Mouse (Mus musculus): ENCODE results near the gene Rab11fip5.

Gene Rab11fip5

DNA sequence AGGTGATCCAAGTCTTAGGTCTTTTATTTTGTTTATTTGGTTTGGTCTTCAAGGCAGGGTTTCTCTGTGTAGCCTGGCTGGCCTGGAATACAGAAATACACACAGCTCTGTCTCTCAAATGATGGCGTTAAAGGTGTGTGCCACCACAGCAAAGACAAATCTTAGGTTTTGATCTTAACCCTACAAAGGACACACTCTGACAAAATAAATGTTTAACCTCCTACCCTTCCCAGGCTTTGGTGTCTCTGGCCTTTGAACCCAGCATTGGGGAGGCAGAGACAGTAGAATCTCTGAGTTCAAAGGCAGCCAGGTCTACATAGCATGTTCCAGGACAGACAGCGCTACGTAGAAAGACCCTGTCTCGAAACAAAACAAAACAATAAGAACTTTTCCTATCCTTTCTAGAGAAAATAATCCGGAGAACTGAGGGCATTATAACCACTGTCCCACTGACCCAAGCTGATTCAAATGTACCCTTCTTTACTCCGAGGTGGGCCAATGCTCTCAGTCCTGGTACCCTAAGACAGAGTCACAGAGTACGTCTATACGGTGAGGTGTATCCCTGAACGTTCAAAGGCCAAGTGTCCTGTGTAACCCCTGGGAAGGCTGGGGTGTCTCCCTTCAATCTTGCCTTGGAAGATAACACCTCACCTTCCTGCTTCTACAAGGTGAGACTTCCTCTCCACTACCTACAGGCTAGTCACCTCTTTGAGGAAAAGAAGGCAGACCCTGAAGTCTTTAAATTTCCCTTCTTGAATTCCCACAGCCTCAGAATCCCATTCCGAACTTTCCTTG lies 1.2 kb downstream of the Rab11fip5 start:
- DNase-seq (ENCODE audit: low spot score in 2 of 2), result no peak

DNA sequence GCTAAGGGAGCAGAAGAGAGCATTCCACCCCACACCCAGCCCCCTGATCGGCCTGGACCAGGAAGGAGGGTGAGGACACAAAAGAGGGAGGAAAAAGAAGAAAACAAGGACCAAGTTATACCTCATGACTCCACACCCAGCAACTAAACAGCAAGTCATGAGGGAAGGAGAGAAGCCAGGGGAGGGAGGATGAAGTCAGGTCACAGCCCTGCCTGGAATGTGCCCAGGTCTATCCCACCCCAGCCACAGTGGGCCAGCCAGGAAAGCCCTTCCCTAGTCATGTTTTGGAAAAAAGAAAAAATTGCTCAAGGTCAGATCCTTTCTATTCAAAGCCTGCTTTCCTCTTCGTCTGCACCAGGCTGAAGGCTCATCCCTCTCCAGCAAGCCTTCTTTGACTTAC lies 1.9 kb downstream of the Rab11fip5 start:
- no peak for DNase-seq (ENCODE audit: low spot score in 2 of 2)

- DNase-seq (ENCODE audit: low spot score in 2 of 2), result no peak
Measured at GRCm38 (mm10) chr6:85371859-85372405, 2.5 kb downstream of the Rab11fip5 start.

GRCm38 (mm10) chr6:85370666-85371430 lies 3.6 kb downstream of the Rab11fip5 start:
- no peak for DNase-seq (ENCODE audit: low spot score in 2 of 2)

DNA sequence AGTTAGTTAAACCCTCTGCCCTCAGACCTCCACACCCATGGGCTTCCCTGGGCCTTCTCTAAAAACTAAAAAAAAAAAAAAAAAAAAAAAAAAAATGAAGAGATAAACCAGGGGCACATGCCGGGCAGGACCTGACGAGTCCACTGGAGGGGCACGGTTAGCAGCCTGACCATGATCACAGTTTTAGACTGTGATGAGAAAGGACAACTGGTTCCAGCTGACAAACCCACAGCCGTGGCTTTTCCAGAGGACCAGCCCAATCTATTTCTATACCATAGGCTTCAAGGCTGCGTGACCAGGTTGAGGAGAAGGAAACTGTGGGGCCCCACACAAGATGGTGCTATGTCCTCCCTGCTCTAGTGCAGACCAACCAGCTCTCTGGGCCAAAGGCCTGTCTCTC lies 4.4 kb downstream of the Rab11fip5 start:
- DNase-seq (ENCODE audit: low spot score in 2 of 2), result no peak

DNA sequence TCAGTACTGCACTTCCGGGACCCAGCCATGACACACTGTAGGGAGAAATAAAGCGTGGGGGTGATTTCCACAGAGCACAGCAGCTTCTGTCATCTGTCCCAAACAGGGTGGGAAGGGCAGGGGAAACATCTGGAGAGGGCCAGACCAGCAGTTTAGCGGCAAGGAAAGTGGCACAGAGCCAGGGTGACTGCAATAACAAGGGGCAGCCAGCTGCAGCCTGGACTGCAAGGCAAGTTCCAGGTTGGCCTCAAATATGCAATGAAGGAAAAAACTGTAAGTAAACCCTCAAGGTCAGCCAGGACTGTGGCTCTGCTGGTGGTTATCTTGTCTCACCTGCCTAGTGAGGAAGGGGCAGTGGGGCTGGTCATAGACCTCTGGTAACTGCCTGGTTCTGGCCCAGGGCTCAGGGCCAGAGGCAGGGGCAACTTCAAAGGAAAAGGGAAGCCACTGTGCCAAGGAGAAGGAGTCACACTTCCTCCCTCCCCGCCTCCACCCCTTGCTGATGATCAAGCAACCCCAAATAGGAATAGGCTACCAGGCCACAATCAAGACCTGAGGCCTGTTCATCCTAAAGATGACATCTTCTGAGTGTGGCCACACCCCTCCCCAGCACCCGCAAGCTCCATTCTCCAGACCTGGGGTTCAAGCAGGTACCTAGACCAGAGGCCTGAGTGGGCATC lies 5.1 kb downstream of the Rab11fip5 start:
- DNase-seq (ENCODE audit: low spot score in 2 of 2), result no peak

DNA sequence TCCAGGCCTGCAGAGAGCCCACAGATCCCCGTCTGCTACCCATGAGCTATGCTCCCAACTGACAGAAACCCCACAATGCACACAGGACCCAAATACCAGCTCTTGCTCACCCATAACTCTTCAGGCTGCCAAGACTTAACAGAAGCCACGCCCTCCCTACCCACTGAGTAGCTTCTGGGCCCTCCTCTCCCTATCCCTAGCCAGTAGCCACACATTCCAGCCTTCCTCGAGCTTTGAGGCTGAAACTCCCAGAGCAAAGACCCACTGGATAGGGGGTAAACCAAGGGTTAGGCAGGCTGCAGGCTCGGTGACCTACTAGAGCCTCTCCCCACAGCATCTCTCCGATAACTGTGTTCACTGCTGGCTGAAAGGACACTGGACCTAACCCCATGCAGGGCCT lies 5.7 kb downstream of the Rab11fip5 start:
- DNase-seq (ENCODE audit: low spot score in 2 of 2), result no peak

DNA sequence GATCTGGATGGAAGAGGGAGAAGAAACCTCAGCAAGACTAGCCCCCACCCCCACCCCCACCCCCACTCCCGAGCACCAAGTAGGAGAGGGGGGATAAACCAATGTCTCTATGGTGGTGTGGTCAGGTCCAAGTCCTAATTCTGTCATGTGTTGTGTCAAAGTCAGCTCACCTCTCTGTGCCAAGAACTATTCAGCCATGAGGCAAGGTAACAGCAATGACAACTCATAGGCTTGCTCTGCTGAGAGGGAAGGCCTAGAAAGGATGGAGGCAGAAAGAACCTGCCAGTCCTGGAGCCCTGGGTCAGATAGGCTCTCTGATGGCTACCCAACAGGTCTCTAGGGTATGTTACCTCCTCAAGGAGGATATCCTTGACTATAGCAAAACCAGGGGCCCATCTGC lies 6.3 kb downstream of the Rab11fip5 start:
- DNase-seq (ENCODE audit: low spot score in 2 of 2), result no peak

DNA sequence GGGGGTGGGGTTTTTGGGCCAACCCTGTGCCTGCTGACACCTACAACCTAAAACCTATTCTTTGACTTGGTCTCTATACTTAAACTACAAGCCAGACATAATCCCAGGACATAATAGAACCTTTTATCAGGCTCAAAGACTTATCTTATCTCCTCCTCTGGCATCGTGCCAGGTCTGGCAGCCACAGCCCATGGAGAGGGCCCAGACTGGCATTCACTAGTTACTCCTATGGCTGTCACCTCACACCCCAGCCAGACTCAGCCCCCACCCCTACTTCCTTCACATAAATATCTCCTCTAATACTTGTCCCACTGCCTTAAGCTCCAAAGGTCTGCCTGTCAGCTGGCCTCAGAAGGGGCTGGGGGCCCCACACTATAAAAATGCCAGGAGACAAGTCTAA lies 8.0 kb downstream of the Rab11fip5 start:
- peak in 1 of 2 experiments; percentile 13 for DNase-seq (ENCODE audit: low spot score in 2 of 2)

DNA sequence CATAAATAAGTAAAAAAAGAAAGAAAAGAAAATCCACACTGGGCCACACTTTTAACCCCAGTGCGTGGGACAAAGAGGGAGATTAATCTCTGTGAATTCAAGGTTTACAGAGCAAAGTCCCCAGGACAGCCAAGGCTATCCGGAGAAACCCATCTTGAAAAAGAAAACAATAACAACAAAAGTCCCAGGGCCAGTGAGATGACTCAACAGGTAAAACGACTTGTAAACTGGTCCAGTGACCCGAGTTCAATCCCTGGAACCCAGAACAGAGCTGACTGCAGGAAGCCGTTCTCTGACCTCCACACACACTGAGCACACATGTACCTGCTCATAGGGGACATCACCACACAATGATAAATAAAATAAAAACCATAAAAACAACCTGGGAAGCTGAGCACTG lies 10.0 kb downstream of the Rab11fip5 start:
- no peak for DNase-seq (ENCODE audit: low spot score in 2 of 2)

DNA sequence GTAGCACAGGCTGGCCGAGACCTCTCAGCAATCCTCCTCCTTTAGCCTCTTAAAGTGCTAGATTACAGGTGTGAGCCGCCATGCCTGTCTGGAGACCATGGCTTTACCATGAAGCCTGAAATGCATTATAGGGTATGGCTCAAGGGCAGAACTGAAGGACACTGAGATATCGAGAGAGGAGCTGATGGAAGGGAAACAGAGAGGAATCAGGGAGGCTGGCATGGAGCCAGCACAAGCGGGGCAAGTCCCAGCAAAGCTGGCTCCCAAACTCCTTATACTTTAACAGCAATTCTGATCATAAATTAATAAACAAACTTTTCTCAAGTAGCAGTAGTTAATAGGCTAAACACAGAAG lies 10.6 kb downstream of the Rab11fip5 start:
- DNase-seq (ENCODE audit: low spot score in 2 of 2), result no peak

DNA sequence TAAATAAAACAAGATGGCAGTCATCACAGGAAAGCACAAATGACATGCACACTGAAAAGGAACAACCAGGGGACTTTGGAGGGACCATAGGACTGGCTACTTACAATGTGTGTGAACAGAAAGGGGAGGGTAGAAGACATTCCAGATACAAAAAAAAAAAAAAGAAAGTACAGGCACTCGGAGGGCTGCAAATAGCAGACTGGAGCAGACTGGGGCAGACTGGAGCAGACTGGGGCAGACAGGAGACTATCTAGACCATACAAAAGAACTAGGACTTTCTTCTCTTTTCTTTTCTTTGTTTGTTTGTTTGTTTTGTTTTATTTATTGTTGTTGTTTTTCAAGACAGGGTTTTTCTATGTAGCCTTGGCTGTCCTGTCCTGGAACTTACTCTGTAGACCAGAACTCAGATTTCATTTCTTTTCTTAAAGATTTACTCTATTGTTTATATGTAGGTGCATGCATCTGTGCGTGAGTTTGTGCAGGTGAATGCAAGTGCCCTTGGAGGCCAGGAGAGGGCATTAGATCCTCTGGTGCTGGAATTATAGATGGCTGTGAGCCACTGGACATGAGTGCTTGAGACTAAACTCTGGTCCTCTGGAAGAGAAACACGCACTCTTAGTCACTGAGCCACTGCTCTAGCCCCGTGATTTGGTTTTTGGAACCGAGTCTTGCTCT lies 11.1 kb downstream of the Rab11fip5 start:
- DNase-seq (ENCODE audit: low spot score in 2 of 2), result no peak

DNA sequence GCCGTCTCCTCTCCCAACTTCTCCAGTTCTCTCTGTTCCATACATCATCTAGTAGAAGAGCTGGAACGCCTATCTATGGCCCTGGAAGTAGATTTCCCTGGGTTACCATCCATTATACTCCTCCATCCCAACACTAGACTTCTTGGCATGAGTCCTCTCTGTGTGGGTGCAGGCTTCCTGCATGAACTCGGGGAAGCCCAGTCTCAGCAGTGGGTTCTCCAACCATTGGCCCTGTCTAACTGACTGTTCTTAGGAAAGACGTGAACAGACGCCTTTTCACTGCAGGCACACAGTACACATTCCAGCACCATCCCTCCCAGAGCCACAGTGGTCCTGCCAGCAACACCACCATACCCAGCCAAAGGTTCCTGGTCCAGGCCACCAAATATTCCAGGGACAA lies 11.8 kb downstream of the Rab11fip5 start:
- peak in 1 of 2 experiments; percentile 5 for DNase-seq (ENCODE audit: low spot score in 2 of 2)

- DNase-seq (ENCODE audit: low spot score in 2 of 2), result no peak
Measured at GRCm38 (mm10) chr6:85360311-85360710, 14.1 kb downstream of the Rab11fip5 start.

- no peak for DNase-seq (ENCODE audit: low spot score in 2 of 2)
Measured at GRCm38 (mm10) chr6:85358877-85359276, 15.6 kb downstream of the Rab11fip5 start.

GRCm38 (mm10) chr6:85356682-85357465 lies 17.6 kb downstream of the Rab11fip5 start:
- DNase-seq (ENCODE audit: low spot score in 2 of 2), result no peak

- no peak for DNase-seq (ENCODE audit: low spot score in 2 of 2)
Measured at GRCm38 (mm10) chr6:85355753-85356152, 18.7 kb downstream of the Rab11fip5 start.

DNA sequence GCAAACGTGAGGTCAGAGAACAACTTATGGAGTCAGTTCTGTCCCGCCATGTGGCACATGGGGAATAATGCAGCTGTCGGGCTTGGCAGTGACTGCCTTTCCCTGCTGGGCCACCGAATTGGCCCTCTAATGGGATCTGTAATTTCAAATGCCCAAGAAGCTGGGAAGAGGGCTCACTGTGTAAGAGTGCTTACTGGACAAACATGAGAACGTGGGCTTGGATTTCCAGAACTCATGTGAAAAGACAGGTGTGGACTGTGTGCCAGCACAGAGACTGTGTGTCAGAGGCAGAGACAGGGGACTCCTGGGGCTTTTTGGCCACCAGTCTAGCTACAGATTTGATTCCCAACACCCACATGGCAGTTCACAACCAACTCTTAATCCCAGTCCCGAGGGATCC lies 19.7 kb downstream of the Rab11fip5 start:
- no peak for DNase-seq (ENCODE audit: low spot score in 2 of 2)

GRCm38 (mm10) chr6:85353706-85354105 lies 20.7 kb downstream of the Rab11fip5 start:
- DNase-seq (ENCODE audit: low spot score in 2 of 2), result no peak

- no peak for DNase-seq (ENCODE audit: low spot score in 2 of 2)
Measured at GRCm38 (mm10) chr6:85350157-85350556, 24.3 kb downstream of the Rab11fip5 start.

DNA sequence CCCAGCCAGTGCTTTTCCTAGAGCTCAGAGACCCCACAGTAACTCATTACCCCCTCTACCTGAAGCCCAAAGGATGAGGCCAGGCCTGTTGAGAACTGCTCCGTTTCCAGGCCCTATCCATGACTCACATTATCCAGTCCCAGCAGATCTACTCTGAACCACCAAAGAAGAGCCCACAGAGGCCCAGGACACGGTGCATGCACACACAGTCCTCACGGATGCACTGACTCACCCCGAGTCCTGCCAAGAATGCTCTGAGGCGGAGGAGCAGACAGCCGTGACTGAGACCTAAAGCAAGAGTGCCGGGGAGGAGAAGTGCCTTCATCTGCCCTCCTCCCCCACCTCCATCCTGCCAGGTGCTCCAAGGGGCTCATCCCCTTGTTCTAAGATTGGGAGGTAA lies 25.2 kb downstream of the Rab11fip5 start:
- DNase-seq (ENCODE audit: low spot score in 2 of 2), result no peak
